Mouse (Mus musculus): ENCODE results near the gene Creb3. TPM values are rescaled to one million over a fixed set of nuclear protein-coding genes. Genes with fewer than 3 reads are reported as not detected.
"Not testable (repeated sequence)": the region's sequence is repeated elsewhere in the genome, so short reads cannot be mapped to it uniquely, and the experiment has no call there.

Gene Creb3
- polyA plus RNA-seq, 1 experiment from 2014 or later: 62.7 TPM

GRCm38 (mm10) chr4:43586411-43586810, 24.3 kb downstream of the Creb3 start:
- Histone ChIP-seq H3K9ac (no peak overlapping the region), H3K4me1 (no peaks in the 10 kb centered on the region), H3K4me3 (no peak overlapping the region), H3K27ac (no peak overlapping the region), H3K27me3 (no peaks in the 10 kb centered on the region), H3K9me3 (no peaks in the 10 kb centered on the region), H3K36me3 (peaks cover 26% of the 10 kb centered on the region), H3K4me2 (no peak overlapping the region)
- no peak for ATAC-seq (ENCODE audit: borderline replicate concordance, extremely low read depth, low FRiP score, low TSS enrichment)
- WGBS: 71% methylated on average over 8 of the region's 8 CpGs

- no peaks in the 10 kb centered on the region for H3K9me3 ChIP-seq
- WGBS: 41% methylated on average over 7 of the region's 7 CpGs
- no peaks in the 10 kb centered on the region for H3K27me3 ChIP-seq
- peaks cover 14% of the 10 kb centered on the region for H3K36me3 ChIP-seq
- no peak overlapping the region for H3K4me2 ChIP-seq
- ATAC-seq (ENCODE audit: borderline replicate concordance, extremely low read depth, low FRiP score, low TSS enrichment): no peak
- H3K27ac ChIP-seq: no peak overlapping the region
- H3K9ac ChIP-seq: no peak overlapping the region
- H3K4me1 ChIP-seq: no peaks in the 10 kb centered on the region
- H3K4me3 ChIP-seq: no peak overlapping the region
These were observed 25.5 kb downstream of the Creb3 start for GRCm38 (mm10) chr4:43587681-43588080.

- H3K9ac ChIP-seq: no peak overlapping the region
- no peak overlapping the region for H3K4me3 ChIP-seq
- H3K4me1 ChIP-seq: no peaks in the 10 kb centered on the region
- no peaks in the 10 kb centered on the region for H3K9me3 ChIP-seq
- WGBS: 45% methylated on average over 5 of the region's 5 CpGs
- H3K27ac ChIP-seq: no peak overlapping the region
- ATAC-seq (ENCODE audit: borderline replicate concordance, extremely low read depth, low FRiP score, low TSS enrichment): no peak
- no peaks in the 10 kb centered on the region for H3K36me3 ChIP-seq
- no peak overlapping the region for H3K4me2 ChIP-seq
- no peaks in the 10 kb centered on the region for H3K27me3 ChIP-seq
These were observed 29.4 kb downstream of the Creb3 start for GRCm38 (mm10) chr4:43591543-43591942.

GRCm38 (mm10) chr4:43591961-43592360, 29.8 kb downstream of the Creb3 start:
- no peak overlapping the region for H3K9ac ChIP-seq
- H3K4me2 ChIP-seq: no peak overlapping the region
- no peak for ATAC-seq (ENCODE audit: borderline replicate concordance, extremely low read depth, low FRiP score, low TSS enrichment)
- no peaks in the 10 kb centered on the region for H3K9me3 ChIP-seq
- no peaks in the 10 kb centered on the region for H3K27me3 ChIP-seq
- no peaks in the 10 kb centered on the region for H3K36me3 ChIP-seq
- H3K4me3 ChIP-seq: no peak overlapping the region
- no peaks in the 10 kb centered on the region for H3K4me1 ChIP-seq
- no peak overlapping the region for H3K27ac ChIP-seq
- 64% methylated on average over 3 of the region's 3 CpGs for WGBS

GRCm38 (mm10) chr4:43593453-43593852, 31.3 kb downstream of the Creb3 start:
- Histone ChIP-seq H3K9me3 (no peaks in the 10 kb centered on the region), H3K27ac (no peak overlapping the region), H3K9ac (no peak overlapping the region), H3K4me1 (no peaks in the 10 kb centered on the region), H3K4me2 (no peak overlapping the region), H3K36me3 (no peaks in the 10 kb centered on the region), H3K4me3 (no peak overlapping the region), H3K27me3 (no peaks in the 10 kb centered on the region)
- ATAC-seq (ENCODE audit: borderline replicate concordance, extremely low read depth, low FRiP score, low TSS enrichment): no peak
- WGBS: 53% methylated on average over 3 of the region's 3 CpGs

- H3K36me3 ChIP-seq; H3K9me3 ChIP-seq; H3K4me2 ChIP-seq; H3K4me1 ChIP-seq; H3K9ac ChIP-seq; H3K4me3 ChIP-seq; H3K27me3 ChIP-seq; ATAC-seq (ENCODE audit: borderline replicate concordance, extremely low read depth, low FRiP score, low TSS enrichment); H3K27ac ChIP-seq: not testable (repeated sequence)
- 67% methylated on average over 2 of the region's 2 CpGs for WGBS
These were observed 34.5 kb downstream of the Creb3 start for GRCm38 (mm10) chr4:43596597-43596996.

- Histone ChIP-seq H3K4me2 (no peak overlapping the region), H3K36me3 (no peaks in the 10 kb centered on the region), H3K27me3 (no peaks in the 10 kb centered on the region), H3K4me3 (no peak overlapping the region), H3K27ac (no peak overlapping the region), H3K4me1 (no peaks in the 10 kb centered on the region), H3K9me3 (no peaks in the 10 kb centered on the region), H3K9ac (no peak overlapping the region)
- 71% methylated on average over 4 of the region's 4 CpGs for WGBS
- ATAC-seq (ENCODE audit: borderline replicate concordance, extremely low read depth, low FRiP score, low TSS enrichment): no peak
These were observed 36.1 kb downstream of the Creb3 start for GRCm38 (mm10) chr4:43598200-43598599.

- Histone ChIP-seq H3K27me3 (no peaks in the 10 kb centered on the region), H3K9ac (no peak overlapping the region), H3K9me3 (no peaks in the 10 kb centered on the region), H3K36me3 (no peaks in the 10 kb centered on the region), H3K4me3 (no peak overlapping the region), H3K4me2 (no peak overlapping the region), H3K27ac (no peak overlapping the region), H3K4me1 (no peaks in the 10 kb centered on the region)
- WGBS: 76% methylated on average over 7 of the region's 7 CpGs
- no peak for ATAC-seq (ENCODE audit: borderline replicate concordance, extremely low read depth, low FRiP score, low TSS enrichment)
These were observed 36.7 kb downstream of the Creb3 start for GRCm38 (mm10) chr4:43598650-43599380.

- no peak overlapping the region for H3K9ac ChIP-seq
- no peaks in the 10 kb centered on the region for H3K27me3 ChIP-seq
- no peak overlapping the region for H3K4me3 ChIP-seq
- no peak overlapping the region for H3K4me2 ChIP-seq
- H3K4me1 ChIP-seq: no peaks in the 10 kb centered on the region
- H3K27ac ChIP-seq: no peak overlapping the region
- ATAC-seq (ENCODE audit: borderline replicate concordance, extremely low read depth, low FRiP score, low TSS enrichment): no peak
- H3K9me3 ChIP-seq: no peaks in the 10 kb centered on the region
- 66% methylated on average over 9 of the region's 9 CpGs for WGBS
- no peaks in the 10 kb centered on the region for H3K36me3 ChIP-seq
These were observed 38.2 kb downstream of the Creb3 start for GRCm38 (mm10) chr4:43600195-43600934.

- Histone ChIP-seq H3K4me2 (no peak overlapping the region), H3K9me3 (no peaks in the 10 kb centered on the region)
- WGBS: 59% methylated on average over 3 of the region's 3 CpGs
These were observed 42.0 kb downstream of the Creb3 start for GRCm38 (mm10) chr4:43604099-43604498.

GRCm38 (mm10) chr4:43604751-43605685, 42.9 kb downstream of the Creb3 start:
- Histone ChIP-seq H3K27ac (no peak overlapping the region), H3K27me3 (no peaks in the 10 kb centered on the region), H3K9me3 (no peaks in the 10 kb centered on the region), H3K36me3 (no peaks in the 10 kb centered on the region), H3K4me1 (no peaks in the 10 kb centered on the region), H3K9ac (no peak overlapping the region), H3K4me2 (no peak overlapping the region), H3K4me3 (no peak overlapping the region)
- 56% methylated on average over 9 of the region's 9 CpGs for WGBS
- ATAC-seq (ENCODE audit: borderline replicate concordance, extremely low read depth, low FRiP score, low TSS enrichment): no peak

More at GRCm38 (mm10) chr4:43604099-43604498, 42.0 kb downstream of the Creb3 start:
- H3K9ac ChIP-seq: no peak overlapping the region
- H3K4me1 ChIP-seq: no peaks in the 10 kb centered on the region
- no peaks in the 10 kb centered on the region for H3K27me3 ChIP-seq
- ATAC-seq (ENCODE audit: borderline replicate concordance, extremely low read depth, low FRiP score, low TSS enrichment): no peak
- no peaks in the 10 kb centered on the region for H3K36me3 ChIP-seq
- no peak overlapping the region for H3K4me3 ChIP-seq
- no peak overlapping the region for H3K27ac ChIP-seq
